Mouse (Mus musculus): Measurements from ENCODE around the gene Tmem151b. TPM values are rescaled to one million over a fixed set of nuclear protein-coding genes. Genes with fewer than 3 reads are reported as not detected.
A peak's percentile ranks its signal among the peaks of the same experiment; 100 is the strongest.

Tmem151b gene
- polyA plus RNA-seq, 1 experiment from 2014 or later = 32.5 TPM

DNA sequence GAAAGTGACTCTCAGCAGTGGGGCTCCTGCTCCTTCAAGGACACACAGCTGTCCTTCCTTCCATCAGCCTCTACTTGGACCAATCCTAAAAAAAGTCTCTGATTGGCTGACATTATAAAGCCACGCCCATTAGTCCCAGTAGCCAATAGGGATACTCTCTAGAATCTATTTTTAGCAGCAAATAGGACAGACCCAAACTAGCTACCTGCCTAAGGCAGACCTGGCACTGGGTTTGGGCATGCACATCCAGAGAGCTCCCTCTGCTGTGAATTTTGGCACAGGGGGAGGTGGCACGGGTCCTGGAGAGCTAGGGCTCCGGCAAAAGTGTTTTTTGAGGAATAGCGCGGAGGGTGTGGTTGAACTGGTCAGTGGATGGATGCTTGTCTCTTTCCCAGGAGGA lies 22.9 kb downstream of the Tmem151b start:
- no peak overlapping the region for H3K4me2 ChIP-seq (ENCODE audit: low read length)
- no peak overlapping the region for H3K9ac ChIP-seq (ENCODE audit: low read depth, low read length)
- 18% methylated on average over 5 of the region's 5 CpGs for WGBS
- H3K4me3 ChIP-seq (ENCODE audit: low read depth, low read length) = no peak overlapping the region
- H3K4me1 ChIP-seq (ENCODE audit: control insufficient read depth, insufficient read depth, low read length) = peaks cover 4% of the 10 kb centered on the region; the same call in 1 of the 2 replicates
- H3K36me3 ChIP-seq (ENCODE audit: control insufficient read depth, insufficient read depth, low read length) = no peaks in the 10 kb centered on the region
- H3K9me3 ChIP-seq (replicated peaks; ENCODE audit: control insufficient read depth, low read length, poor library complexity, severe bottlenecking) = no peaks in the 10 kb centered on the region
- H3K27me3 ChIP-seq (ENCODE audit: control insufficient read depth, insufficient read depth, low read depth, low read length) = peaks cover 3% of the 10 kb centered on the region; the same call in 1 of the 2 replicates
- no peak for ATAC-seq
- H3K27ac ChIP-seq (ENCODE audit: low read length) = no peak overlapping the region

DNA sequence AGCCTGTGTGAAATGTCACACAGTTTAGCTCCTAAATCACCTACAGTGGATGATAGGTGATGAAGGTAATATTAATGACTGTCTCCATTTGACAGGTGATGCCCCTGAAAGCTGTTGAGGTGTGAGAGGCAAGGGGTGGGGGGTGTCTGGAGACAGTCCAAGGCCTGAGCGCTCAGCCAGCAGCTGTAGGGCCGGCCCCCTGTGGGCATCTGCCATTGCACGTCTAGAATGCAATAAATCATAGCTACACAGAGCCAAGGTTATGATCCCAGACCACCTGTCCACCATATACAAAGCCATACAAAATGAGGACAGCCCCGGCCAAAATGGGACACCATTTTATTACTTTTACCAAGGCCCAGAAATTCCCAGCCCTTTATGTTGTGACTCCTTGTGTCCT lies 24.5 kb downstream of the Tmem151b start:
- ATAC-seq = no peak
- no peak overlapping the region for H3K4me3 ChIP-seq (ENCODE audit: low read depth, low read length)
- H3K9me3 ChIP-seq (replicated peaks; ENCODE audit: control insufficient read depth, low read length, poor library complexity, severe bottlenecking) = no peaks in the 10 kb centered on the region
- peaks cover 3% of the 10 kb centered on the region; the same call in 1 of the 2 replicates for H3K27me3 ChIP-seq (ENCODE audit: control insufficient read depth, insufficient read depth, low read depth, low read length)
- H3K4me1 ChIP-seq (ENCODE audit: control insufficient read depth, insufficient read depth, low read length) = peaks cover 4% of the 10 kb centered on the region; the same call in 1 of the 2 replicates
- WGBS = 82% methylated on average over 4 of the region's 4 CpGs
- no peak overlapping the region for H3K9ac ChIP-seq (ENCODE audit: low read depth, low read length)
- no peaks in the 10 kb centered on the region for H3K36me3 ChIP-seq (ENCODE audit: control insufficient read depth, insufficient read depth, low read length)
- no peak overlapping the region for H3K27ac ChIP-seq (ENCODE audit: low read length)
- no peak overlapping the region for H3K4me2 ChIP-seq (ENCODE audit: low read length)

GRCm38 (mm10) chr17:45523263-45523662 lies 26.2 kb downstream of the Tmem151b start, which contains the start of gene Tcte1:
Gene Tcte1, plus strand, starts transcription at chr17:45523434.
- no peak within 1 kb of the TSS for H3K27ac ChIP-seq (ENCODE audit: low read length)
- no peaks in the 10 kb centered on the region for H3K27me3 ChIP-seq (ENCODE audit: control insufficient read depth, insufficient read depth, low read depth, low read length)
- peak within 1 kb of the TSS; percentile 60 for H3K9ac ChIP-seq (ENCODE audit: low read depth, low read length)
- no peaks in the 10 kb centered on the region for H3K9me3 ChIP-seq (replicated peaks; ENCODE audit: control insufficient read depth, low read length, poor library complexity, severe bottlenecking)
- whole genome bisulfite sequencing = under 1% methylated on average over 21 of the region's 21 CpGs
- ATAC-seq = peak; percentile 81
- H3K4me3 ChIP-seq (ENCODE audit: low read depth, low read length) = peak within 1 kb of the TSS; percentile 39
- peak within 1 kb of the TSS; percentile 69 for H3K4me2 ChIP-seq (ENCODE audit: low read length)
- peaks cover 4% of the 10 kb centered on the region; the same call in 1 of the 2 replicates for H3K4me1 ChIP-seq (ENCODE audit: control insufficient read depth, insufficient read depth, low read length)
- no peaks in the 10 kb centered on the region for H3K36me3 ChIP-seq (ENCODE audit: control insufficient read depth, insufficient read depth, low read length)

GRCm38 (mm10) chr17:45520136-45520535 lies 29.3 kb downstream of the Tmem151b start:
- Histone ChIP-seq H3K27ac (ENCODE audit: low read length) (no peak overlapping the region), H3K36me3 (ENCODE audit: control insufficient read depth, insufficient read depth, low read length) (no peaks in the 10 kb centered on the region), H3K27me3 (ENCODE audit: control insufficient read depth, insufficient read depth, low read depth, low read length) (no peaks in the 10 kb centered on the region), H3K9me3 (replicated peaks; ENCODE audit: control insufficient read depth, low read length, poor library complexity, severe bottlenecking) (no peaks in the 10 kb centered on the region), H3K4me2 (ENCODE audit: low read length) (no peak overlapping the region), H3K9ac (ENCODE audit: low read depth, low read length) (no peak overlapping the region), H3K4me1 (ENCODE audit: control insufficient read depth, insufficient read depth, low read length) (peaks cover 4% of the 10 kb centered on the region; the same call in 1 of the 2 replicates), H3K4me3 (ENCODE audit: low read depth, low read length) (no peak overlapping the region)
- no peak for ATAC-seq
- WGBS = 89% methylated on average over 11 of the region's 11 CpGs

GRCm38 (mm10) chr17:45518766-45519475 lies 30.6 kb downstream of the Tmem151b start:
- Histone ChIP-seq H3K27me3 (ENCODE audit: control insufficient read depth, insufficient read depth, low read depth, low read length) (no peaks in the 10 kb centered on the region), H3K4me1 (ENCODE audit: control insufficient read depth, insufficient read depth, low read length) (peaks cover 4% of the 10 kb centered on the region; the same call in 1 of the 2 replicates), H3K9me3 (replicated peaks; ENCODE audit: control insufficient read depth, low read length, poor library complexity, severe bottlenecking) (no peaks in the 10 kb centered on the region), H3K4me2 (ENCODE audit: low read length) (no peak overlapping the region), H3K27ac (ENCODE audit: low read length) (no peak overlapping the region), H3K4me3 (ENCODE audit: low read depth, low read length) (no peak overlapping the region), H3K9ac (ENCODE audit: low read depth, low read length) (no peak overlapping the region), H3K36me3 (ENCODE audit: control insufficient read depth, insufficient read depth, low read length) (no peaks in the 10 kb centered on the region)
- 79% methylated on average over 12 of the region's 12 CpGs for WGBS
- no peak for ATAC-seq

- WGBS = 94% methylated on average over 28 of the region's 28 CpGs
- Histone ChIP-seq H3K4me3 (ENCODE audit: low read depth, low read length) (no peak overlapping the region), H3K9me3 (replicated peaks; ENCODE audit: control insufficient read depth, low read length, poor library complexity, severe bottlenecking) (no peaks in the 10 kb centered on the region), H3K36me3 (ENCODE audit: control insufficient read depth, insufficient read depth, low read length) (no peaks in the 10 kb centered on the region), H3K9ac (ENCODE audit: low read depth, low read length) (no peak overlapping the region), H3K27ac (ENCODE audit: low read length) (no peak overlapping the region), H3K27me3 (ENCODE audit: control insufficient read depth, insufficient read depth, low read depth, low read length) (no peaks in the 10 kb centered on the region), H3K4me1 (ENCODE audit: control insufficient read depth, insufficient read depth, low read length) (0 out of 2 replicates have a peak, but pooled peaks cover 2% of the 10 kb centered on the region), H3K4me2 (ENCODE audit: low read length) (no peak overlapping the region)
- no peak for ATAC-seq
Observed at GRCm38 (mm10) chr17:45517549-45518215, 31.8 kb downstream of the Tmem151b start.

GRCm38 (mm10) chr17:45517135-45517534 lies 32.3 kb downstream of the Tmem151b start:
- H3K27me3 ChIP-seq (ENCODE audit: control insufficient read depth, insufficient read depth, low read depth, low read length) = no peaks in the 10 kb centered on the region
- 0 out of 2 replicates have a peak, but pooled peaks have one; percentile 1 for ATAC-seq
- H3K27ac ChIP-seq (ENCODE audit: low read length) = no peak overlapping the region
- H3K9me3 ChIP-seq (replicated peaks; ENCODE audit: control insufficient read depth, low read length, poor library complexity, severe bottlenecking) = no peaks in the 10 kb centered on the region
- H3K4me2 ChIP-seq (ENCODE audit: low read length) = no peak overlapping the region
- 85% methylated on average over 21 of the region's 21 CpGs for WGBS
- no peak overlapping the region for H3K4me3 ChIP-seq (ENCODE audit: low read depth, low read length)
- no peaks in the 10 kb centered on the region for H3K36me3 ChIP-seq (ENCODE audit: control insufficient read depth, insufficient read depth, low read length)
- no peak overlapping the region for H3K9ac ChIP-seq (ENCODE audit: low read depth, low read length)
- no peaks in the 10 kb centered on the region for H3K4me1 ChIP-seq (ENCODE audit: control insufficient read depth, insufficient read depth, low read length)

- Histone ChIP-seq H3K4me3 (ENCODE audit: low read depth, low read length) (no peak overlapping the region), H3K27me3 (ENCODE audit: control insufficient read depth, insufficient read depth, low read depth, low read length) (no peaks in the 10 kb centered on the region), H3K4me1 (ENCODE audit: control insufficient read depth, insufficient read depth, low read length) (no peaks in the 10 kb centered on the region), H3K4me2 (ENCODE audit: low read length) (no peak overlapping the region), H3K9me3 (replicated peaks; ENCODE audit: control insufficient read depth, low read length, poor library complexity, severe bottlenecking) (no peaks in the 10 kb centered on the region), H3K36me3 (ENCODE audit: control insufficient read depth, insufficient read depth, low read length) (no peaks in the 10 kb centered on the region), H3K27ac (ENCODE audit: low read length) (no peak overlapping the region), H3K9ac (ENCODE audit: low read depth, low read length) (no peak overlapping the region)
- ATAC-seq = peak; percentile 47
- 50% methylated on average over 8 of the region's 8 CpGs for WGBS
Observed at GRCm38 (mm10) chr17:45516488-45516887, 33.0 kb downstream of the Tmem151b start.

GRCm38 (mm10) chr17:45515806-45516205 lies 33.7 kb downstream of the Tmem151b start:
- WGBS = 90% methylated on average over 10 of the region's 10 CpGs
- Histone ChIP-seq H3K4me2 (ENCODE audit: low read length) (no peak overlapping the region), H3K36me3 (ENCODE audit: control insufficient read depth, insufficient read depth, low read length) (no peaks in the 10 kb centered on the region), H3K4me1 (ENCODE audit: control insufficient read depth, insufficient read depth, low read length) (no peaks in the 10 kb centered on the region), H3K9me3 (replicated peaks; ENCODE audit: control insufficient read depth, low read length, poor library complexity, severe bottlenecking) (no peaks in the 10 kb centered on the region), H3K9ac (ENCODE audit: low read depth, low read length) (no peak overlapping the region), H3K27ac (ENCODE audit: low read length) (no peak overlapping the region), H3K27me3 (ENCODE audit: control insufficient read depth, insufficient read depth, low read depth, low read length) (no peaks in the 10 kb centered on the region), H3K4me3 (ENCODE audit: low read depth, low read length) (no peak overlapping the region)
- 0 out of 2 replicates have a peak, but pooled peaks have one; percentile 8 for ATAC-seq
